Mouse (Mus musculus) heart, embryonic 11.5 days (tissue): ENCODE measurements around the gene Cenpk. TPM values are rescaled to one million over a fixed set of nuclear protein-coding genes. Genes with fewer than 3 reads are reported as not detected.

ENCODE experiments used
- ATAC-seq: fragments of 200-750 bp; cut with Nextera tagmentation; replicated peaks from 2 replicates; pipeline ENCODE4 v1.8.0; 2017; ENCODE audit warnings: moderate library complexity; ENCODE audit not compliant: insufficient number of reproducible peaks, low FRiP score, low TSS enrichment
- H3K27ac ChIP-seq: fragments of 300-500 bp; sonication (generic); 2 replicates; pipeline ENCODE4 v1.5.1; 2014; ENCODE audit warnings: mild to moderate bottlenecking, low read depth, low read length
- H3K27me3 ChIP-seq: fragments of 300-500 bp; sonication (generic); 2 replicates; pipeline ENCODE4 v1.6.1; 2014; ENCODE audit warnings: mild to moderate bottlenecking, low read length, mixed read lengths; ENCODE audit not compliant: control insufficient read depth, insufficient read depth
- H3K36me3 ChIP-seq: fragments of 300-500 bp; sonication (generic); 2 replicates; pipeline ENCODE4 v1.6.1; 2014; ENCODE audit warnings: mild to moderate bottlenecking, low read length, moderate library complexity, mixed read lengths; ENCODE audit not compliant: control insufficient read depth, insufficient read depth
- H3K4me1 ChIP-seq: fragments of 300-500 bp; sonication (generic); 2 replicates; pipeline ENCODE4 v1.6.1; 2014; ENCODE audit warnings: low read length; ENCODE audit not compliant: control insufficient read depth, insufficient read depth
- H3K4me2 ChIP-seq: fragments of 300-500 bp; sonication (generic); 2 replicates; pipeline ENCODE4 v1.6.1; 2014; ENCODE audit warnings: mild to moderate bottlenecking, moderate library complexity
- H3K4me3 ChIP-seq: fragments of 300-500 bp; sonication (generic); 2 replicates; pipeline ENCODE4 v1.5.1; 2014; ENCODE audit warnings: low read depth, low read length
- H3K9ac ChIP-seq: fragments of 300-500 bp; sonication (generic); 2 replicates; pipeline ENCODE4 v1.6.1; 2014; ENCODE audit warnings: mild to moderate bottlenecking, low read depth, low read length, moderate library complexity
- H3K9me3 ChIP-seq: fragments of 300-500 bp; sonication (generic); replicated peaks from 2 replicates; pipeline ENCODE4 v1.6.1; 2016; ENCODE audit warnings: low read length; ENCODE audit not compliant: control insufficient read depth
- WGBS: fragments of 180-500 bp; shearing (Covaris S2); extraction: QIAGEN DNeasy Blood & Tissue Kit; methylation state at CpG from one replicate; pipeline ENCODE4 v1.1.7; 2014; ENCODE audit not compliant: insufficient replicate concordance; 5-methylcytosine and 5-hydroxymethylcytosine counted together
- polyA plus RNA-seq: library from polyadenylated mRNA; unstranded; fragments of >200 nt; fragmentation: Nextera tagmentation; extraction: Ambion mirVana; gene quantifications from 2 replicates; pipeline ENCODE4 v1.2.1, GENCODE M21; 2014

Gene Cenpk
- polyA plus RNA-seq, 1 experiment from 2014 or later: 49.9 TPM

GRCm38 (mm10) chr13:104295472-104295871 is 67.1 kb downstream of the Cenpk start:
- no peaks in the 10 kb centered on the region; the same call in none of the 2 replicates for H3K36me3 ChIP-seq
- no peak overlapping the region for H3K4me3 ChIP-seq
- no peak overlapping the region for H3K9ac ChIP-seq
- no peaks in the 10 kb centered on the region for H3K4me1 ChIP-seq
- no peaks in the 10 kb centered on the region for H3K9me3 ChIP-seq
- no peak overlapping the region for H3K27ac ChIP-seq
- 74% methylated on average over 1 of the region's 1 CpGs for WGBS
- H3K4me2 ChIP-seq: no peak overlapping the region
- no peak for ATAC-seq
- no peaks in the 10 kb centered on the region for H3K27me3 ChIP-seq

Other genes starting within 250 kb of the Cenpk start
- 25.2 and 28.7 TPM in 2 replicates for gene Nln, start 119.0 kb upstream of the Cenpk start, polyA plus RNA-seq
- gene Sgtb, start 118.9 kb upstream of the Cenpk start, polyA plus RNA-seq: 2.8 and 3.2 TPM in 2 replicates
- 53.2 and 58.1 TPM in 2 replicates for gene Trappc13, start 50.1 kb upstream of the Cenpk start, polyA plus RNA-seq
- 16.1 and 17.8 TPM in 2 replicates for gene Trim23, start 49.8 kb upstream of the Cenpk start, polyA plus RNA-seq
- 9.3 and 11.9 TPM in 2 replicates for gene Ppwd1, start 232 bp downstream of the Cenpk start, polyA plus RNA-seq
- gene Adamts6, start 59.2 kb downstream of the Cenpk start, polyA plus RNA-seq: 6.2 and 7.1 TPM in 2 replicates